Mouse (Mus musculus): ENCODE measurements around the gene Cav2. TPM values are rescaled to one million over a fixed set of nuclear protein-coding genes. Genes with fewer than 3 reads are reported as not detected.

Cav2 gene
- polyA plus RNA-seq, 1 experiment: 6.0 TPM

GRCm38 (mm10) chr6:17278366-17278765 lies 2.6 kb upstream of the Cav2 start:
- no peak for DNase-seq (ENCODE audit: low read depth)
- TF ChIP-seq POLR2A (IDR thresholded peaks at IDR 0.05; ENCODE audit: borderline replicate concordance, extremely low read depth, insufficient read depth, insufficient read length, poor library complexity, severe bottlenecking) (no peak), CTCF (IDR thresholded peaks at IDR 0.05; ENCODE audit: borderline replicate concordance, extremely low read depth, insufficient read depth, insufficient read length) (no peak)

- TF ChIP-seq POLR2A (IDR thresholded peaks at IDR 0.05; ENCODE audit: borderline replicate concordance, extremely low read depth, insufficient read depth, insufficient read length, poor library complexity, severe bottlenecking) (no peak), CTCF (IDR thresholded peaks at IDR 0.05; ENCODE audit: borderline replicate concordance, extremely low read depth, insufficient read depth, insufficient read length) (no peak)
- DNase-seq (ENCODE audit: low read depth): no peak
These were observed 740 bp downstream of the Cav2 start for GRCm38 (mm10) chr6:17281757-17282092.

- peak; percentile 10 for DNase-seq (ENCODE audit: low read depth)
- TF ChIP-seq POLR2A (IDR thresholded peaks at IDR 0.05; ENCODE audit: borderline replicate concordance, extremely low read depth, insufficient read depth, insufficient read length, poor library complexity, severe bottlenecking): no peak
- TF ChIP-seq CTCF (IDR thresholded peaks at IDR 0.05; ENCODE audit: borderline replicate concordance, extremely low read depth, insufficient read depth, insufficient read length): no peak
These were observed 1.2 kb downstream of the Cav2 start for GRCm38 (mm10) chr6:17282159-17282558.

GRCm38 (mm10) chr6:17283834-17284233 lies 2.8 kb downstream of the Cav2 start:
- TF ChIP-seq CTCF (IDR thresholded peaks at IDR 0.05; ENCODE audit: borderline replicate concordance, extremely low read depth, insufficient read depth, insufficient read length): no peak
- TF ChIP-seq POLR2A (IDR thresholded peaks at IDR 0.05; ENCODE audit: borderline replicate concordance, extremely low read depth, insufficient read depth, insufficient read length, poor library complexity, severe bottlenecking): no peak
- no peak for DNase-seq (ENCODE audit: low read depth)

GRCm38 (mm10) chr6:17286381-17286780 lies 5.4 kb downstream of the Cav2 start:
- no peak for TF ChIP-seq POLR2A (IDR thresholded peaks at IDR 0.05; ENCODE audit: borderline replicate concordance, extremely low read depth, insufficient read depth, insufficient read length, poor library complexity, severe bottlenecking)
- TF ChIP-seq CTCF (IDR thresholded peaks at IDR 0.05; ENCODE audit: borderline replicate concordance, extremely low read depth, insufficient read depth, insufficient read length): no peak
- no peak for DNase-seq (ENCODE audit: low read depth)

- DNase-seq (ENCODE audit: low read depth): peak; percentile 54
- TF ChIP-seq POLR2A (IDR thresholded peaks at IDR 0.05; ENCODE audit: borderline replicate concordance, extremely low read depth, insufficient read depth, insufficient read length, poor library complexity, severe bottlenecking) (no peak), CTCF (IDR thresholded peaks at IDR 0.05; ENCODE audit: borderline replicate concordance, extremely low read depth, insufficient read depth, insufficient read length) (no peak)
These were observed 14.1 kb downstream of the Cav2 start for GRCm38 (mm10) chr6:17295116-17295515.

- peak; percentile 91 for DNase-seq (ENCODE audit: low read depth)
- TF ChIP-seq CTCF (IDR thresholded peaks at IDR 0.05; ENCODE audit: borderline replicate concordance, extremely low read depth, insufficient read depth, insufficient read length) (no peak), POLR2A (IDR thresholded peaks at IDR 0.05; ENCODE audit: borderline replicate concordance, extremely low read depth, insufficient read depth, insufficient read length, poor library complexity, severe bottlenecking) (no peak)
These were observed 25.1 kb downstream of the Cav2 start, which contains the start of gene Cav1 for GRCm38 (mm10) chr6:17305954-17306601. Gene Cav1, plus strand, starts transcription at chr6:17306335.

GRCm38 (mm10) chr6:17306602-17307325 lies 25.8 kb downstream of the Cav2 start:
- DNase-seq (ENCODE audit: low read depth): peak; percentile 28
- no peak for TF ChIP-seq CTCF (IDR thresholded peaks at IDR 0.05; ENCODE audit: borderline replicate concordance, extremely low read depth, insufficient read depth, insufficient read length)
- no peak for TF ChIP-seq POLR2A (IDR thresholded peaks at IDR 0.05; ENCODE audit: borderline replicate concordance, extremely low read depth, insufficient read depth, insufficient read length, poor library complexity, severe bottlenecking)

GRCm38 (mm10) chr6:17307461-17308115 lies 26.6 kb downstream of the Cav2 start:
- peak; percentile 57 for DNase-seq (ENCODE audit: low read depth)

GRCm38 (mm10) chr6:17308661-17309060 lies 27.7 kb downstream of the Cav2 start:
- TF ChIP-seq POLR2A (IDR thresholded peaks at IDR 0.05; ENCODE audit: borderline replicate concordance, extremely low read depth, insufficient read depth, insufficient read length, poor library complexity, severe bottlenecking) (no peak), CTCF (IDR thresholded peaks at IDR 0.05; ENCODE audit: borderline replicate concordance, extremely low read depth, insufficient read depth, insufficient read length) (no peak)
- no peak for DNase-seq (ENCODE audit: low read depth)

More at GRCm38 (mm10) chr6:17307461-17308115, 26.6 kb downstream of the Cav2 start:
- TF ChIP-seq CTCF (IDR thresholded peaks at IDR 0.05; ENCODE audit: borderline replicate concordance, extremely low read depth, insufficient read depth, insufficient read length): peak; percentile 69
- TF ChIP-seq POLR2A (IDR thresholded peaks at IDR 0.05; ENCODE audit: borderline replicate concordance, extremely low read depth, insufficient read depth, insufficient read length, poor library complexity, severe bottlenecking): no peak

- TF ChIP-seq POLR2A (IDR thresholded peaks at IDR 0.05; ENCODE audit: borderline replicate concordance, extremely low read depth, insufficient read depth, insufficient read length, poor library complexity, severe bottlenecking) (no peak), CTCF (IDR thresholded peaks at IDR 0.05; ENCODE audit: borderline replicate concordance, extremely low read depth, insufficient read depth, insufficient read length) (no peak)
- no peak for DNase-seq (ENCODE audit: low read depth)
These were observed 28.3 kb downstream of the Cav2 start for GRCm38 (mm10) chr6:17309260-17309659.

Measured in brain, embryonic 14.5 days (tissue).